9 mouse cellular contexts compared by ENCODE assay signal in genomic region chr4:115938276-115939160, GRCm38 (mm10). TPM values are rescaled to one million over a fixed set of nuclear protein-coding genes. Genes with fewer than 3 reads are reported as not detected.
DNase-seq lines count a peak whose midpoint lies in the region; ATAC-seq and TF ChIP-seq lines count a peak whose summit lies in the region.
"Had no signal": no experiment of that assay in that cellular context is flagged by ENCODE, and none has a peak within 500 bp of the region (broad histone marks: within the 10 kb centered on the region; RNA-seq: fewer than 3 reads in every experiment).

No protein-coding gene starts in this region.

- H3K4me1 ChIP-seq in heart, embryonic 11.5 days (ENCODE audit: control insufficient read depth, insufficient read depth, low read length): peaks cover 3% of the 10 kb centered on the region; the same call in 1 of the 2 replicates
- H3K4me1 ChIP-seq in testis, adult 2 months (ENCODE audit: control insufficient read depth, insufficient read depth, low read length): peaks cover 31% of the 10 kb centered on the region
- H3K4me1 ChIP-seq in midbrain, embryonic 14.5 days (ENCODE audit: control insufficient read depth, insufficient read depth, low read length): peaks cover 18% of the 10 kb centered on the region

- DNase-seq in heart, adult 8-10 months (ENCODE audit: low spot score): no peak
- no peak for DNase-seq in testis, postnatal 14 days (ENCODE audit: low spot score)
- DNase-seq in heart, postnatal 4 days: peak; percentile 33
- peak; percentile 53 for DNase-seq in midbrain, embryonic 14.5 days
- DNase-seq in MN1 (ENCODE audit: low spot score): no peak
- DNase-seq in adrenal gland, adult 8-10 months: no peak

- TF ChIP-seq POLR2A in testis, adult 2 months (IDR thresholded peaks at IDR 0.05; ENCODE audit: control insufficient read depth, low read depth, low read length): no peak

- H3K27me3 ChIP-seq in heart, embryonic 11.5 days (ENCODE audit: control insufficient read depth, insufficient read depth, low read length): peaks cover 97% of the 10 kb centered on the region
- H3K27me3 ChIP-seq in testis, adult 2 months (ENCODE audit: control insufficient read depth, insufficient read depth, low read length): peaks cover 18% of the 10 kb centered on the region
- H3K27me3 ChIP-seq in midbrain, embryonic 14.5 days (ENCODE audit: control insufficient read depth, insufficient read depth, low read length): peaks cover 78% of the 10 kb centered on the region

- ATAC-seq in heart, embryonic 11.5 days (replicated peaks; ENCODE audit: insufficient number of reproducible peaks, low FRiP score, low TSS enrichment): no peak
- no peak for ATAC-seq in midbrain, embryonic 14.5 days (ENCODE audit: low FRiP score, low TSS enrichment)

- TF ChIP-seq CTCF in testis, adult 2 months (IDR thresholded peaks at IDR 0.05; ENCODE audit: control insufficient read depth, insufficient read depth, insufficient replicate concordance, low read depth, low read length): no peak

- no peaks in the 10 kb centered on the region for H3K9me3 ChIP-seq in heart, embryonic 11.5 days (replicated peaks; ENCODE audit: control insufficient read depth, low read length)
- H3K9me3 ChIP-seq in midbrain, embryonic 14.5 days (ENCODE audit: control insufficient read depth, low read length): no peaks in the 10 kb centered on the region
- H3K9me3 ChIP-seq: G1E had no signal

- H3K9ac ChIP-seq in heart, embryonic 11.5 days (ENCODE audit: low read depth, low read length): no peak overlapping the region
- peak overlapping the region; percentile 37; the same call in 1 of the 2 replicates for H3K9ac ChIP-seq in midbrain, embryonic 14.5 days (replicated peaks; ENCODE audit: low read length)

- peak overlapping the region; percentile 66; the same call in 1 of the 2 replicates for H3K4me2 ChIP-seq in heart, embryonic 11.5 days
- peak overlapping the region; percentile 61 for H3K4me2 ChIP-seq in midbrain, embryonic 14.5 days (ENCODE audit: low read length)

- no peak overlapping the region for H3K27ac ChIP-seq in heart, embryonic 11.5 days (ENCODE audit: low read depth, low read length)
- H3K27ac ChIP-seq in testis, adult 2 months (ENCODE audit: control insufficient read depth, insufficient read depth, low read depth, low read length): no peak overlapping the region
- H3K27ac ChIP-seq in midbrain, embryonic 14.5 days (replicated peaks; ENCODE audit: low read depth, low read length): no peak overlapping the region

- H3K4me3 ChIP-seq in heart, embryonic 11.5 days (ENCODE audit: low read depth, low read length): peak overlapping the region; percentile 43
- H3K4me3 ChIP-seq in testis, adult 2 months (ENCODE audit: control insufficient read depth, low read depth, low read length): peak overlapping the region; percentile 12
- H3K4me3 ChIP-seq in midbrain, embryonic 14.5 days (replicated peaks; ENCODE audit: low read depth, low read length): peak overlapping the region; percentile 35

- no peaks in the 10 kb centered on the region for H3K36me3 ChIP-seq in heart, embryonic 11.5 days (ENCODE audit: control insufficient read depth, insufficient read depth, low read length)
- no peaks in the 10 kb centered on the region for H3K36me3 ChIP-seq in testis, adult 2 months (ENCODE audit: control insufficient read depth, insufficient read depth, low read length)
- H3K36me3 ChIP-seq in midbrain, embryonic 14.5 days (ENCODE audit: control insufficient read depth, insufficient read depth, low read length): no peaks in the 10 kb centered on the region
- H3K36me3 ChIP-seq: G1E had no signal

- WGBS in heart, embryonic 11.5 days (ENCODE audit: insufficient replicate concordance): under 1% methylated on average over 37 of the region's 37 CpGs
- WGBS in midbrain, embryonic 14.5 days: 2% methylated on average over 37 of the region's 37 CpGs

RNA-seq across cellular contexts. Expression of gene Dmbx1, which starts 1.2 kb away (rescaled TPM):
- not detected in 2 replicates for polyA plus RNA-seq in heart, embryonic 11.5 days (2014; fragmentation: Nextera tagmentation; extraction: Ambion mirVana)
- total RNA-seq in heart, adult 8-10 months (2022): not detected
- polyA plus RNA-seq in testis, adult 2 months (2012; rRNA removed): 0.08 and 0.25 TPM in 2 replicates
- total RNA-seq in heart, postnatal 4 days (2021): not detected
- 8.2 and 8.5 TPM in 2 replicates for polyA plus RNA-seq in midbrain, embryonic 14.5 days (2014; fragmentation: Nextera tagmentation; extraction: Ambion mirVana)
- total RNA-seq in adrenal gland, adult 8-10 months (2022): not detected
- polyA plus RNA-seq: G1E had no signal

RNA-seq across cellular contexts. Expression of gene 6430628N08Rik, which starts 48.1 kb away (rescaled TPM):
- polyA plus RNA-seq in heart, embryonic 11.5 days (2014; fragmentation: Nextera tagmentation; extraction: Ambion mirVana): not detected in 2 replicates
- total RNA-seq in heart, adult 8-10 months (2022): not detected
- not detected in 2 replicates for polyA plus RNA-seq in testis, adult 2 months (2012; rRNA removed)
- not detected for total RNA-seq in heart, postnatal 4 days (2021)
- polyA plus RNA-seq in midbrain, embryonic 14.5 days (2014; fragmentation: Nextera tagmentation; extraction: Ambion mirVana): not detected in 2 replicates
- not detected for total RNA-seq in adrenal gland, adult 8-10 months (2022)
- total RNA-seq: G1E had no signal
- polyA plus RNA-seq: G1E had no signal

RNA-seq across cellular contexts. Expression of gene Kncn, which starts 54.3 kb away (rescaled TPM):
- polyA plus RNA-seq in heart, embryonic 11.5 days (2014; fragmentation: Nextera tagmentation; extraction: Ambion mirVana): not detected in 2 replicates
- total RNA-seq in heart, adult 8-10 months (2022): not detected
- polyA plus RNA-seq in testis, adult 2 months (2012; rRNA removed): 0.96 and 1.0 TPM in 2 replicates
- not detected for total RNA-seq in heart, postnatal 4 days (2021)
- polyA plus RNA-seq in midbrain, embryonic 14.5 days (2014; fragmentation: Nextera tagmentation; extraction: Ambion mirVana): 0.15 and 0.24 TPM in 2 replicates
- not detected for total RNA-seq in adrenal gland, adult 8-10 months (2022)
- total RNA-seq: G1E had no signal
- polyA plus RNA-seq: G1E had no signal

Comparison
In these comparisons a context has a peak if more than half of its experiments do, and no peak if none do; other contexts are left out.
1. DNase-seq: peak in heart, postnatal 4 days (single experiment) and midbrain, embryonic 14.5 days (single experiment); none in heart, adult 8-10 months (single experiment), testis, postnatal 14 days (single experiment), MN1 (single experiment) and adrenal gland, adult 8-10 months (single experiment).
2. Peak in every context shown above with its lines, with median percentiles within 50 percentile points of each other: H3K4me3 ChIP-seq.